Mouse (Mus musculus): ENCODE results near the gene Ddx17. TPM values are rescaled to one million over a fixed set of nuclear protein-coding genes. Genes with fewer than 3 reads are reported as not detected.
A peak's percentile ranks its signal among the peaks of the same experiment; 100 is the strongest.

The Ddx17 gene
- polyA plus RNA-seq, 1 experiment from 2014 or later, result 113 TPM

- H3K4me3 ChIP-seq (ENCODE audit: low read depth, low read length), result no peak overlapping the region
- H3K9me3 ChIP-seq (ENCODE audit: control insufficient read depth, low read depth, low read length), result no peaks in the 10 kb centered on the region
- peaks cover 12% of the 10 kb centered on the region for H3K36me3 ChIP-seq (ENCODE audit: control insufficient read depth, insufficient read depth, low read length)
- peaks cover 16% of the 10 kb centered on the region for H3K4me1 ChIP-seq (ENCODE audit: control insufficient read depth, insufficient read depth, low read length)
- H3K27me3 ChIP-seq (ENCODE audit: control insufficient read depth, insufficient read depth, low read length), result no peaks in the 10 kb centered on the region
- WGBS, result 94% methylated on average over 2 of the region's 2 CpGs
- H3K4me2 ChIP-seq (replicated peaks; ENCODE audit: low read depth, low read length), result no peak overlapping the region
- no peak overlapping the region for H3K9ac ChIP-seq (replicated peaks; ENCODE audit: low read depth, low read length)
- no peak overlapping the region for H3K27ac ChIP-seq (ENCODE audit: low read length)
- ATAC-seq (ENCODE audit: insufficient number of reproducible peaks, insufficient read depth, low FRiP score, low read depth), result no peak
Observed at GRCm38 (mm10) chr15:79548226-79548625, 1.7 kb upstream of the Ddx17 start.

- Histone ChIP-seq H3K4me2 (replicated peaks; ENCODE audit: low read depth, low read length) (peak overlapping the region; percentile 62), H3K9me3 (ENCODE audit: control insufficient read depth, low read depth, low read length) (no peaks in the 10 kb centered on the region), H3K4me1 (ENCODE audit: control insufficient read depth, insufficient read depth, low read length) (peaks cover 16% of the 10 kb centered on the region), H3K4me3 (ENCODE audit: low read depth, low read length) (peak overlapping the region; percentile 95), H3K9ac (replicated peaks; ENCODE audit: low read depth, low read length) (peak overlapping the region; percentile 43), H3K36me3 (ENCODE audit: control insufficient read depth, insufficient read depth, low read length) (peaks cover 20% of the 10 kb centered on the region), H3K27ac (ENCODE audit: low read length) (peak overlapping the region; percentile 97), H3K27me3 (ENCODE audit: control insufficient read depth, insufficient read depth, low read length) (no peaks in the 10 kb centered on the region)
- 76% methylated on average over 17 of the region's 17 CpGs for WGBS
- ATAC-seq (ENCODE audit: insufficient number of reproducible peaks, insufficient read depth, low FRiP score, low read depth), result no peak
Observed at GRCm38 (mm10) chr15:79547289-79547820, 814 bp upstream of the Ddx17 start.

GRCm38 (mm10) chr15:79545921-79546399 lies 581 bp downstream of the Ddx17 start:
- peaks cover 16% of the 10 kb centered on the region for H3K4me1 ChIP-seq (ENCODE audit: control insufficient read depth, insufficient read depth, low read length)
- no peaks in the 10 kb centered on the region for H3K27me3 ChIP-seq (ENCODE audit: control insufficient read depth, insufficient read depth, low read length)
- under 1% methylated on average over 50 of the region's 52 CpGs for WGBS
- H3K4me3 ChIP-seq (ENCODE audit: low read depth, low read length), result peak overlapping the region; percentile 95
- no peaks in the 10 kb centered on the region for H3K9me3 ChIP-seq (ENCODE audit: control insufficient read depth, low read depth, low read length)
- H3K9ac ChIP-seq (replicated peaks; ENCODE audit: low read depth, low read length), result peak overlapping the region; percentile 97
- peaks cover 32% of the 10 kb centered on the region for H3K36me3 ChIP-seq (ENCODE audit: control insufficient read depth, insufficient read depth, low read length)
- H3K27ac ChIP-seq (ENCODE audit: low read length), result peak overlapping the region; percentile 99
- ATAC-seq (ENCODE audit: insufficient number of reproducible peaks, insufficient read depth, low FRiP score, low read depth), result peak; percentile 43; the same call in 1 of the 2 replicates
- H3K4me2 ChIP-seq (replicated peaks; ENCODE audit: low read depth, low read length), result peak overlapping the region; percentile 80

GRCm38 (mm10) chr15:79545496-79545895 lies 1.0 kb downstream of the Ddx17 start:
- Histone ChIP-seq H3K4me2 (replicated peaks; ENCODE audit: low read depth, low read length) (peak overlapping the region; percentile 80), H3K9me3 (ENCODE audit: control insufficient read depth, low read depth, low read length) (no peaks in the 10 kb centered on the region), H3K4me3 (ENCODE audit: low read depth, low read length) (peak overlapping the region; percentile 95), H3K27me3 (ENCODE audit: control insufficient read depth, insufficient read depth, low read length) (no peaks in the 10 kb centered on the region), H3K9ac (replicated peaks; ENCODE audit: low read depth, low read length) (peak overlapping the region; percentile 97), H3K4me1 (ENCODE audit: control insufficient read depth, insufficient read depth, low read length) (peaks cover 16% of the 10 kb centered on the region), H3K36me3 (ENCODE audit: control insufficient read depth, insufficient read depth, low read length) (peaks cover 36% of the 10 kb centered on the region), H3K27ac (ENCODE audit: low read length) (peak overlapping the region; percentile 99)
- no peak for ATAC-seq (ENCODE audit: insufficient number of reproducible peaks, insufficient read depth, low FRiP score, low read depth)
- 2% methylated on average over 3 of the region's 3 CpGs for WGBS

- ATAC-seq (ENCODE audit: insufficient number of reproducible peaks, insufficient read depth, low FRiP score, low read depth), result no peak
- H3K9me3 ChIP-seq (ENCODE audit: control insufficient read depth, low read depth, low read length), result no peaks in the 10 kb centered on the region
- peaks cover 51% of the 10 kb centered on the region for H3K36me3 ChIP-seq (ENCODE audit: control insufficient read depth, insufficient read depth, low read length)
- H3K4me1 ChIP-seq (ENCODE audit: control insufficient read depth, insufficient read depth, low read length), result peaks cover 16% of the 10 kb centered on the region
- no peaks in the 10 kb centered on the region for H3K27me3 ChIP-seq (ENCODE audit: control insufficient read depth, insufficient read depth, low read length)
- H3K9ac ChIP-seq (replicated peaks; ENCODE audit: low read depth, low read length), result no peak overlapping the region
- H3K4me3 ChIP-seq (ENCODE audit: low read depth, low read length), result no peak overlapping the region; the same call in 1 of the 2 replicates
- 94% methylated on average over 3 of the region's 3 CpGs for WGBS
- peak overlapping the region; percentile 80; the same call in 1 of the 2 replicates for H3K4me2 ChIP-seq (replicated peaks; ENCODE audit: low read depth, low read length)
- H3K27ac ChIP-seq (ENCODE audit: low read length), result no peak overlapping the region
Observed at GRCm38 (mm10) chr15:79543968-79544367, 2.6 kb downstream of the Ddx17 start.

GRCm38 (mm10) chr15:79533796-79534195 lies 12.7 kb downstream of the Ddx17 start:
- WGBS, result 87% methylated on average over 3 of the region's 3 CpGs
- H3K4me1 ChIP-seq (ENCODE audit: control insufficient read depth, insufficient read depth, low read length), result no peaks in the 10 kb centered on the region
- no peak for ATAC-seq (ENCODE audit: insufficient number of reproducible peaks, insufficient read depth, low FRiP score, low read depth)

GRCm38 (mm10) chr15:79529935-79530334 lies 16.6 kb downstream of the Ddx17 start:
- Histone ChIP-seq H3K27me3 (ENCODE audit: control insufficient read depth, insufficient read depth, low read length) (no peaks in the 10 kb centered on the region), H3K4me2 (replicated peaks; ENCODE audit: low read depth, low read length) (no peak overlapping the region), H3K36me3 (ENCODE audit: control insufficient read depth, insufficient read depth, low read length) (peaks cover 92% of the 10 kb centered on the region), H3K4me3 (ENCODE audit: low read depth, low read length) (no peak overlapping the region), H3K27ac (ENCODE audit: low read length) (no peak overlapping the region), H3K9me3 (ENCODE audit: control insufficient read depth, low read depth, low read length) (no peaks in the 10 kb centered on the region), H3K4me1 (ENCODE audit: control insufficient read depth, insufficient read depth, low read length) (no peaks in the 10 kb centered on the region), H3K9ac (replicated peaks; ENCODE audit: low read depth, low read length) (no peak overlapping the region)
- ATAC-seq (ENCODE audit: insufficient number of reproducible peaks, insufficient read depth, low FRiP score, low read depth), result peak; percentile 58; the same call in 1 of the 2 replicates
- WGBS, result 77% methylated on average over 7 of the region's 7 CpGs

More at GRCm38 (mm10) chr15:79533796-79534195, 12.7 kb downstream of the Ddx17 start:
- H3K9me3 ChIP-seq (ENCODE audit: control insufficient read depth, low read depth, low read length), result no peaks in the 10 kb centered on the region
- H3K36me3 ChIP-seq (ENCODE audit: control insufficient read depth, insufficient read depth, low read length), result peaks cover 98% of the 10 kb centered on the region
- no peak overlapping the region for H3K27ac ChIP-seq (ENCODE audit: low read length)
- H3K9ac ChIP-seq (replicated peaks; ENCODE audit: low read depth, low read length), result no peak overlapping the region
- no peaks in the 10 kb centered on the region for H3K27me3 ChIP-seq (ENCODE audit: control insufficient read depth, insufficient read depth, low read length)
- no peak overlapping the region for H3K4me3 ChIP-seq (ENCODE audit: low read depth, low read length)
- no peak overlapping the region for H3K4me2 ChIP-seq (replicated peaks; ENCODE audit: low read depth, low read length)

- H3K36me3 ChIP-seq (ENCODE audit: control insufficient read depth, insufficient read depth, low read length), result peaks cover 75% of the 10 kb centered on the region
- H3K9me3 ChIP-seq (ENCODE audit: control insufficient read depth, low read depth, low read length), result no peaks in the 10 kb centered on the region
- WGBS, result 60% methylated on average over 5 of the region's 5 CpGs
- H3K4me1 ChIP-seq (ENCODE audit: control insufficient read depth, insufficient read depth, low read length), result no peaks in the 10 kb centered on the region
- H3K4me2 ChIP-seq (replicated peaks; ENCODE audit: low read depth, low read length), result no peak overlapping the region
- no peak overlapping the region for H3K27ac ChIP-seq (ENCODE audit: low read length)
- H3K4me3 ChIP-seq (ENCODE audit: low read depth, low read length), result no peak overlapping the region
- no peak overlapping the region for H3K9ac ChIP-seq (replicated peaks; ENCODE audit: low read depth, low read length)
- ATAC-seq (ENCODE audit: insufficient number of reproducible peaks, insufficient read depth, low FRiP score, low read depth), result no peak
- no peaks in the 10 kb centered on the region for H3K27me3 ChIP-seq (ENCODE audit: control insufficient read depth, insufficient read depth, low read length)
Observed at GRCm38 (mm10) chr15:79527991-79528639, 18.4 kb downstream of the Ddx17 start.

All from stomach, embryonic 14.5 days (tissue).